8 mouse cellular contexts compared by ENCODE assay signal in genomic region chr10:9901071-9901696, GRCm38 (mm10). TPM values are rescaled to one million over a fixed set of nuclear protein-coding genes. Genes with fewer than 3 reads are reported as not detected.
DNase-seq lines count a peak whose midpoint lies in the region; ATAC-seq lines count a peak whose summit lies in the region.

Stxbp5 (minus strand) TSS chr10:9901079.

- H3K9ac ChIP-seq in intestine, embryonic 14.5 days (ENCODE audit: low read length), result peak within 1 kb of the TSS; percentile 83

- H3K4me3 ChIP-seq in intestine, embryonic 14.5 days (ENCODE audit: low read depth, low read length), result peak within 1 kb of the TSS; percentile 88

- peak within 1 kb of the TSS; percentile 80 for H3K4me2 ChIP-seq in intestine, embryonic 14.5 days (ENCODE audit: low read length)

- ATAC-seq in intestine, embryonic 14.5 days (replicated peaks; ENCODE audit: low FRiP score, low TSS enrichment, low read depth), result peak; percentile 83
- ATAC-seq in megakaryocyte progenitor cell, adult 5-6 weeks (replicated peaks; ENCODE audit: poor library complexity), result peak; percentile 42

- 0% methylated on average over 52 of the region's 52 CpGs for WGBS in intestine, embryonic 14.5 days

- H3K27me3 ChIP-seq in intestine, embryonic 14.5 days (replicated peaks; ENCODE audit: control insufficient read depth, insufficient read depth, low read length), result no peaks in the 10 kb centered on the region

- no peaks in the 10 kb centered on the region for H3K36me3 ChIP-seq in intestine, embryonic 14.5 days (ENCODE audit: control insufficient read depth, insufficient read depth, low read length)

- no peaks in the 10 kb centered on the region for H3K9me3 ChIP-seq in intestine, embryonic 14.5 days (ENCODE audit: control insufficient read depth, low read length)

- H3K4me1 ChIP-seq in intestine, embryonic 14.5 days (replicated peaks; ENCODE audit: control insufficient read depth, insufficient read depth, low read length), result peaks cover 9% of the 10 kb centered on the region

- peak within 1 kb of the TSS; percentile 93 for H3K27ac ChIP-seq in intestine, embryonic 14.5 days (ENCODE audit: low read depth)

- intact Hi-C loops in left cerebral cortex, postnatal 10 days (cut with DNase I), result loop anchor here (5.0 kb wide), 1 partner anchor 206 kb away; no protein-coding TSS in a partner anchor

- peak; percentile 68 for DNase-seq in adrenal gland, adult 8-10 months
- peak; percentile 91 for DNase-seq in embryo, embryonic 11 days
- DNase-seq in gastrocnemius, postnatal 25 days, result peak; percentile 82
- peak; percentile 89 for DNase-seq in intestine, embryonic 14.5 days (ENCODE audit: low spot score)
- peak; percentile 70 to 90 for DNase-seq in left cerebral cortex, postnatal 10 days (ENCODE audit: extremely low spot score in 1 of 2, low spot score in 2 of 2)
- peak; percentile 77 for DNase-seq in right cerebral cortex, postnatal 14 days
- peak; percentile 77 to 78 for DNase-seq in urinary bladder, postnatal 4 days (ENCODE audit: low spot score in 2 of 2)

RNA-seq across cellular contexts. Expression of gene Stxbp5, which starts in this region (rescaled TPM):
- total RNA-seq in adrenal gland, adult 8-10 months (2022), result 10 to 100 TPM; 29.1 to 43.0 (median 31.7) TPM
- total RNA-seq in gastrocnemius, postnatal 25 days (2021), result 1 to 10 TPM; 7.6 to 9.3 TPM
- 9.7 and 10.0 TPM in 2 replicates for polyA plus RNA-seq in intestine, embryonic 14.5 days (2014; fragmentation: Nextera tagmentation; extraction: Ambion mirVana)
- 10 to 100 TPM; 91.6 to 96.0 TPM for total RNA-seq in left cerebral cortex, postnatal 10 days (2021)
- 63.4 and 71.4 TPM in 2 replicates for total RNA-seq in megakaryocyte progenitor cell, adult 5-6 weeks (2015)
- 39.4 and 44.3 TPM in 2 replicates for total RNA-seq in megakaryocyte progenitor cell, adult 5-6 weeks (2017)

Comparison
In these comparisons a context has a peak if more than half of its experiments do, and no peak if none do; other contexts are left out.
1. Peak in every context shown above with its lines: DNase-seq, ATAC-seq, H3K4me3 ChIP-seq and H3K27ac ChIP-seq.